Mouse (Mus musculus) liver, adult 2 months (tissue): Measurements from ENCODE around the gene Gm13275.
"Not testable (repeated sequence)": the region's sequence is repeated elsewhere in the genome, so short reads cannot be mapped to it uniquely, and the experiment has no call there.

Experiments used
- CTCF ChIP-seq: fragments of 200-500 bp; IDR thresholded peaks from 2 replicates; pipeline ENCODE4 v1.5.1; 2011; ENCODE audit warnings: low read depth, low read length, control low read depth
- POLR2A ChIP-seq: fragments of 200-500 bp; IDR thresholded peaks from 2 replicates; pipeline ENCODE4 v1.6.1; 2011; ENCODE audit warnings: low read length, control low read depth; ENCODE audit not compliant: insufficient read depth; ENCODE audit errors: extremely low read depth

GRCm38 (mm10) chr4:88757628-88758031 lies 36.7 kb upstream of the Gm13275 start:
- TF ChIP-seq POLR2A, result not testable (repeated sequence)
- TF ChIP-seq CTCF, result peak; percentile 73
